Comparison of ENCODE assay signal across 15 mouse cellular contexts in genomic region chr11:118366108-118366507, GRCm38 (mm10). TPM values are rescaled to one million over a fixed set of nuclear protein-coding genes. Genes with fewer than 3 reads are reported as not detected.
DNase-seq lines count a peak whose midpoint lies in the region; ATAC-seq and TF ChIP-seq lines count a peak whose summit lies in the region.
"Had no signal": no experiment of that assay in that cellular context is flagged by ENCODE, and none has a peak within 500 bp of the region (broad histone marks: within the 10 kb centered on the region; RNA-seq: fewer than 3 reads in every experiment).

No protein-coding gene starts in this region.

- DNase-seq in heart, postnatal 10 days, result no peak
- peak; percentile 6 for DNase-seq in urinary bladder, postnatal 10 days (ENCODE audit: low spot score)
- DNase-seq in urinary bladder, postnatal 36 days (ENCODE audit: low spot score in 2 of 2), result no peak
- DNase-seq in heart, postnatal 14 days, result peak; percentile 13 to 17
- DNase-seq in stomach, postnatal 0 days (ENCODE audit: low spot score), result no peak
- DNase-seq in midbrain, embryonic 10.5 days (ENCODE audit: low spot score), result no peak
- DNase-seq in ovary, postnatal 36 days (ENCODE audit: low spot score), result no peak
- DNase-seq: cerebellum, adult 8-10 months; kidney, postnatal 36 days; right cerebral cortex, postnatal 25 days had no signal

- WGBS in heart, embryonic 12.5 days, result 35% methylated on average over 3 of the region's 3 CpGs
- WGBS in stomach, postnatal 0 days, result 38% methylated on average over 3 of the region's 3 CpGs
- 67% methylated on average over 3 of the region's 3 CpGs for WGBS in midbrain, embryonic 10.5 days

- TF ChIP-seq CTCF in stomach, postnatal 0 days (IDR thresholded peaks at IDR 0.05; ENCODE audit: low read depth), result no peak

- H3K4me2 ChIP-seq in heart, embryonic 12.5 days, result no peak overlapping the region
- no peak overlapping the region for H3K4me2 ChIP-seq in stomach, postnatal 0 days (replicated peaks; ENCODE audit: low read depth)
- H3K4me2 ChIP-seq: midbrain, embryonic 12.5 days had no signal

- peaks cover 42% of the 10 kb centered on the region for H3K4me1 ChIP-seq in heart, embryonic 12.5 days (replicated peaks)
- peaks cover 15% of the 10 kb centered on the region for H3K4me1 ChIP-seq in stomach, postnatal 0 days (replicated peaks; ENCODE audit: control insufficient read depth, insufficient read depth)
- peaks cover 28% of the 10 kb centered on the region for H3K4me1 ChIP-seq in midbrain, embryonic 10.5 days

- H3K36me3 ChIP-seq in heart, embryonic 12.5 days, result no peaks in the 10 kb centered on the region
- H3K36me3 ChIP-seq in stomach, postnatal 0 days (ENCODE audit: control insufficient read depth, insufficient read depth, low read length), result no peaks in the 10 kb centered on the region
- H3K36me3 ChIP-seq in midbrain, embryonic 10.5 days, result no peaks in the 10 kb centered on the region
- H3K36me3 ChIP-seq: midbrain, embryonic 12.5 days had no signal

- no peak for ATAC-seq in heart, embryonic 12.5 days (ENCODE audit: insufficient number of reproducible peaks, low FRiP score)
- ATAC-seq in stomach, postnatal 0 days (ENCODE audit: low FRiP score, low TSS enrichment), result no peak
- ATAC-seq: hindbrain, postnatal 0 days had no signal

- H3K9me3 ChIP-seq in heart, embryonic 12.5 days (replicated peaks), result no peaks in the 10 kb centered on the region
- H3K9me3 ChIP-seq in stomach, postnatal 0 days (ENCODE audit: control insufficient read depth, low read length), result no peaks in the 10 kb centered on the region
- no peaks in the 10 kb centered on the region; the same call in 1 of the 2 replicates for H3K9me3 ChIP-seq in midbrain, embryonic 10.5 days (replicated peaks)
- H3K9me3 ChIP-seq: midbrain, embryonic 12.5 days had no signal

- intact Hi-C loops in heart, postnatal 10 days (cut with DNase I), result no loop called here
- intact Hi-C loops in heart, postnatal 14 days (cut with DNase I), result no loop called here

- H3K9ac ChIP-seq in heart, embryonic 12.5 days, result no peak overlapping the region
- H3K9ac ChIP-seq in stomach, postnatal 0 days (ENCODE audit: low read length), result no peak overlapping the region
- H3K9ac ChIP-seq: midbrain, embryonic 12.5 days had no signal

- TF ChIP-seq EP300 in stomach, postnatal 0 days (optimal IDR thresholded peaks at IDR 0.05), result no peak

- H3K4me3 ChIP-seq in heart, embryonic 12.5 days, result no peak overlapping the region
- no peak overlapping the region for H3K4me3 ChIP-seq in stomach, postnatal 0 days (ENCODE audit: low read depth, low read length)
- no peak overlapping the region for H3K4me3 ChIP-seq in midbrain, embryonic 10.5 days
- H3K4me3 ChIP-seq: left cerebral cortex, adult 2 months; midbrain, embryonic 12.5 days had no signal

- no peaks in the 10 kb centered on the region for H3K27me3 ChIP-seq in heart, embryonic 12.5 days (replicated peaks)
- H3K27me3 ChIP-seq in stomach, postnatal 0 days (ENCODE audit: control insufficient read depth, insufficient read depth, low read length), result no peaks in the 10 kb centered on the region
- H3K27me3 ChIP-seq in midbrain, embryonic 10.5 days (ENCODE audit: low read depth, poor library complexity, severe bottlenecking), result peaks cover 9% of the 10 kb centered on the region; the same call in 1 of the 2 replicates

- 0 out of 2 replicates have a peak overlapping the region, but pooled peaks have one; percentile 37 for H3K27ac ChIP-seq in heart, embryonic 12.5 days (ENCODE audit: poor library complexity, severe bottlenecking)
- H3K27ac ChIP-seq in stomach, postnatal 0 days (replicated peaks), result peak overlapping the region; percentile 40; the same call in 1 of the 2 replicates
- H3K27ac ChIP-seq in midbrain, embryonic 10.5 days (replicated peaks), result no peak overlapping the region
- H3K27ac ChIP-seq: hindbrain, postnatal 0 days; left cerebral cortex, adult 2 months; midbrain, embryonic 12.5 days had no signal

RNA-seq across cellular contexts. Expression of gene Timp2, which starts 10.6 kb away (rescaled TPM):
- polyA plus RNA-seq in heart, embryonic 12.5 days (2016; fragmentation: Nextera tagmentation; extraction: Ambion mirVana), result 68.9 and 72.1 TPM in 2 replicates
- total RNA-seq in heart, postnatal 10 days (2021), result 100 to 1,000 TPM; 199 to 211 TPM
- total RNA-seq in heart, postnatal 14 days (2021), result 100 to 1,000 TPM; 150 to 168 TPM
- polyA plus RNA-seq in stomach, postnatal 0 days (2015; fragmentation: Nextera tagmentation; extraction: Ambion mirVana), result 72.7 and 77.2 TPM in 2 replicates
- polyA plus RNA-seq in midbrain, embryonic 10.5 days (2016; fragmentation: Nextera tagmentation; extraction: Ambion mirVana), result 29.0 and 32.1 TPM in 2 replicates

RNA-seq across cellular contexts. Expression of gene Cep295nl, which starts 23.8 kb away (rescaled TPM):
- polyA plus RNA-seq in heart, embryonic 12.5 days (2016; fragmentation: Nextera tagmentation; extraction: Ambion mirVana), result 0.23 and 0.24 TPM in 2 replicates
- total RNA-seq in heart, postnatal 10 days (2021), result 1 to 10 TPM; 1.4 to 2.0 TPM
- 1 to 10 TPM in 1 of 2 experiments, under 1 TPM in 1; 1.00 to 2.0 TPM for total RNA-seq in heart, postnatal 14 days (2021)
- polyA plus RNA-seq in stomach, postnatal 0 days (2015; fragmentation: Nextera tagmentation; extraction: Ambion mirVana), result 0.51 and 0.53 TPM in 2 replicates
- 0.06 and 0.21 TPM in 2 replicates for polyA plus RNA-seq in midbrain, embryonic 10.5 days (2016; fragmentation: Nextera tagmentation; extraction: Ambion mirVana)
- polyA plus RNA-seq: liver, embryonic 16.5 days had no signal

RNA-seq across cellular contexts. Expression of gene Lgals3bp, which starts 35.8 kb away (rescaled TPM):
- polyA plus RNA-seq in heart, embryonic 12.5 days (2016; fragmentation: Nextera tagmentation; extraction: Ambion mirVana), result 4.5 and 5.1 TPM in 2 replicates
- total RNA-seq in heart, postnatal 10 days (2021), result 10 to 100 TPM; 31.3 to 31.7 TPM
- total RNA-seq in heart, postnatal 14 days (2021), result 10 to 100 TPM; 21.2 to 24.1 TPM
- polyA plus RNA-seq in stomach, postnatal 0 days (2015; fragmentation: Nextera tagmentation; extraction: Ambion mirVana), result 142 and 144 TPM in 2 replicates
- polyA plus RNA-seq in midbrain, embryonic 10.5 days (2016; fragmentation: Nextera tagmentation; extraction: Ambion mirVana), result 0.68 and 1.7 TPM in 2 replicates

RNA-seq across cellular contexts. Expression of gene Cant1, which starts 52.8 kb away (rescaled TPM):
- 23.6 and 23.7 TPM in 2 replicates for polyA plus RNA-seq in heart, embryonic 12.5 days (2016; fragmentation: Nextera tagmentation; extraction: Ambion mirVana)
- 10 to 100 TPM; 20.4 to 22.0 TPM for total RNA-seq in heart, postnatal 10 days (2021)
- total RNA-seq in heart, postnatal 14 days (2021), result 10 to 100 TPM; 17.9 to 20.9 TPM
- polyA plus RNA-seq in stomach, postnatal 0 days (2015; fragmentation: Nextera tagmentation; extraction: Ambion mirVana), result 32.3 and 33.9 TPM in 2 replicates
- polyA plus RNA-seq in midbrain, embryonic 10.5 days (2016; fragmentation: Nextera tagmentation; extraction: Ambion mirVana), result 22.8 and 23.3 TPM in 2 replicates

Comparison
In these comparisons a context has a peak if more than half of its experiments do, and no peak if none do; other contexts are left out.
1. DNase-seq: peak in urinary bladder, postnatal 10 days (single experiment) and heart, postnatal 14 days (2 of 2); none in heart, postnatal 10 days (0 of 2), urinary bladder, postnatal 36 days (0 of 2), stomach, postnatal 0 days (single experiment), midbrain, embryonic 10.5 days (single experiment) and ovary, postnatal 36 days (single experiment).
2. RNA of gene Lgals3bp, which starts 35.8 kb away (polyA plus RNA-seq): 142 to 144 TPM in stomach, postnatal 0 days; 4.5 to 5.1 TPM in heart, embryonic 12.5 days and 0.68 to 1.7 TPM in midbrain, embryonic 10.5 days; every median in the first group is over 10 times any median in the second.